Mouse (Mus musculus): ENCODE data around the gene Aida. TPM values are rescaled to one million over a fixed set of nuclear protein-coding genes. Genes with fewer than 3 reads are reported as not detected.
A peak's percentile ranks its signal among the peaks of the same experiment; 100 is the strongest.

Aida gene
- 49.5 and 53.2 TPM in 2 replicates for polyA plus RNA-seq (2012; rRNA removed)

DNA sequence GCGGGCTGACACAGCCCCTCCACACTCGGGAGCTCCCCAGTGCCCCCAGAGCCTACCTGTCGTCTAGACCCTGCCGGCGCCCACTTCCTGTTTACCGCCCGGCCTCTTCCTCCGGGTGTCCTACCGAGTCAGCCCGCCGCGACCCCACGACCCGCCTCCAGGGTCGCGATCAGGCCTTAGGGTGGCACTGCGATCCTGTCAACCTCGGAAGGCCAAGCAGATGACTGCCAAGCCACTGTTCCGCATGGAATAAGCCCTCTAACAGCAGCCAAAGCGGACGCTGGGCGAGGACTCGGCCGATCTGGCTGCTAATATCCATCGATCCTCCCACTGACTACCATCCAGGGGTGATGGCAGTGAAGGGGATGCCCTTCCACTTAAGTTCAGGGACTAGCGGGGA is at the start of gene Aida:
Aida (plus strand) TSS at position 126 of the 400 bp plus-strand sequence.
- WGBS: under 1% methylated on average over 26 of the region's 26 CpGs
- DNase-seq: peak in 1 of 2 experiments; percentile 45
- Histone ChIP-seq H3K27ac (ENCODE audit: insufficient read depth, low read length) (peak within 1 kb of the TSS; percentile 96), H3K4me3 (replicated peaks; ENCODE audit: insufficient read depth, low read depth, low read length) (peak within 1 kb of the TSS; percentile 99), H3K4me1 (ENCODE audit: control insufficient read depth, insufficient read depth, low read length) (no peaks in the 10 kb centered on the region), H3K27me3 (ENCODE audit: control insufficient read depth, insufficient read depth, low read length) (no peaks in the 10 kb centered on the region)
- TF ChIP-seq CTCF (IDR thresholded peaks at IDR 0.05; ENCODE audit: borderline replicate concordance, insufficient read depth, low read depth, low read length): no peak
- no peak for TF ChIP-seq POLR2A (IDR thresholded peaks at IDR 0.05; ENCODE audit: borderline replicate concordance, insufficient read depth, low read length)

DNA sequence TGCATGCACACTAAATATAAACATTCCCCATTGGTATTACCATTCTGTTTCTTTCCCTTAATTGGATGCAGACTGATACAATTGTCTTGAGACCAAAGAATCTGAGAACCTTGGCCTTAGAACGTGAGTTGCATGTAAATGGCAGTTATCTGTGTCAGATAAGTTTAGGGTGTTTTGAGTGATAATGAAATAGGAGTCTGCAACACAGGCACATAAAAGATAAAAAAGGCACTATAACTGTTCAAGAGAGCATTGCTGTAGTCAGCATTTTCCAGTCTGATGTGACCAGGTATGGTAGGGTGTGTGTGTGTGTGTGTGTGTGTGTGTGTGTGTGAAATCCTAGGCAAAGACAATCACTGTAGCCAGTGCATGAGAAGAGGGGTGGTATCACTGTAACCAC is 48.2 kb upstream of the Aida start:
- WGBS: 48% methylated on average over 1 of the region's 1 CpGs
- TF ChIP-seq CTCF (IDR thresholded peaks at IDR 0.05; ENCODE audit: borderline replicate concordance, insufficient read depth, low read depth, low read length): no peak
- TF ChIP-seq POLR2A (IDR thresholded peaks at IDR 0.05; ENCODE audit: borderline replicate concordance, insufficient read depth, low read length): no peak
- Histone ChIP-seq H3K27ac (ENCODE audit: insufficient read depth, low read length) (no peak overlapping the region), H3K4me1 (ENCODE audit: control insufficient read depth, insufficient read depth, low read length) (no peaks in the 10 kb centered on the region), H3K4me3 (replicated peaks; ENCODE audit: insufficient read depth, low read depth, low read length) (no peak overlapping the region), H3K27me3 (ENCODE audit: control insufficient read depth, insufficient read depth, low read length) (no peaks in the 10 kb centered on the region)
- no peak for DNase-seq

DNA sequence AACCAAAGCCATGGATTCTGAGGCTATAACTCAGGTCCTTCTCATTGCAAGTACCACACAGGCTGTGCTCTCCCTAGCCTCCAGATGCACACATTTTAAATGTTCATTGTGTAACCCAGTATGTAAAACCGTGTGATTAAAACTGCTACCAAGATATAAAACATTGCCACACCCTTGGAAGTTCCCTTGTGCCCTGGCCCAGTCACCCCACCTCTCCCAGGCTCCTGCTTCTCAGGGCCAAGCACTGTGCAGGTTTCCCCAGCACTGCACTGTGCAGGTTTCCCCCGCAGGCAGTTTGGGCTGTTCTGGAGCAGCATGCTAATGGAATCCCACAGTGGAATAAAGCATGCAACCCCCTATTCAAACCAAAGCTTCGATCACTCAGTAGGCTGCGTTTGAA is 45.8 kb upstream of the Aida start:
- no peak for DNase-seq
- WGBS: 75% methylated on average over 4 of the region's 4 CpGs
- Histone ChIP-seq H3K4me1 (ENCODE audit: control insufficient read depth, insufficient read depth, low read length) (no peaks in the 10 kb centered on the region), H3K27ac (ENCODE audit: insufficient read depth, low read length) (no peak overlapping the region), H3K27me3 (ENCODE audit: control insufficient read depth, insufficient read depth, low read length) (no peaks in the 10 kb centered on the region), H3K4me3 (replicated peaks; ENCODE audit: insufficient read depth, low read depth, low read length) (no peak overlapping the region)
- TF ChIP-seq POLR2A (IDR thresholded peaks at IDR 0.05; ENCODE audit: borderline replicate concordance, insufficient read depth, low read length) (no peak), CTCF (IDR thresholded peaks at IDR 0.05; ENCODE audit: borderline replicate concordance, insufficient read depth, low read depth, low read length) (no peak)

DNA sequence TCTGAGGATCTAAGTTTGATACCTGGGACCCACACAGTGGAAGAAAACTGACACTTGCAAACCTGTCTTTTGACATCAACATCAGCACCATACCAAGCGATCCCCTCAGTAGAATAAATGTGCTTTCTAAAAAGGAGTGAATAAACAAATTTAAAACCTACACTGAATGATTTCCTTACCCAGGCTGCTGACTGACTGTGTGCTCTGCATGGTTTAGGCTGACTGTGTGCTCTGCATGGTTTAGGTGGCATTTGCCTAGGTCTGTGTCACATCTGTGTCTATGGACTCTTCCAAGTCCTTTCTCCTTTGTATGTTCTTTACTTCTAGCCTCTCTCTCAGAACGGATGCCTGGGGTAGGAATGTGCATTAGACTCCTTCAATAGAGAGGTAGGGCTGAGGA is 44.6 kb upstream of the Aida start:
- H3K27ac ChIP-seq (ENCODE audit: insufficient read depth, low read length): no peak overlapping the region
- 73% methylated on average over 2 of the region's 2 CpGs for WGBS
- no peaks in the 10 kb centered on the region for H3K4me1 ChIP-seq (ENCODE audit: control insufficient read depth, insufficient read depth, low read length)
- TF ChIP-seq CTCF (IDR thresholded peaks at IDR 0.05; ENCODE audit: borderline replicate concordance, insufficient read depth, low read depth, low read length) (no peak), POLR2A (IDR thresholded peaks at IDR 0.05; ENCODE audit: borderline replicate concordance, insufficient read depth, low read length) (no peak)
- H3K4me3 ChIP-seq (replicated peaks; ENCODE audit: insufficient read depth, low read depth, low read length): no peak overlapping the region
- no peaks in the 10 kb centered on the region for H3K27me3 ChIP-seq (ENCODE audit: control insufficient read depth, insufficient read depth, low read length)
- DNase-seq: no peak

DNA sequence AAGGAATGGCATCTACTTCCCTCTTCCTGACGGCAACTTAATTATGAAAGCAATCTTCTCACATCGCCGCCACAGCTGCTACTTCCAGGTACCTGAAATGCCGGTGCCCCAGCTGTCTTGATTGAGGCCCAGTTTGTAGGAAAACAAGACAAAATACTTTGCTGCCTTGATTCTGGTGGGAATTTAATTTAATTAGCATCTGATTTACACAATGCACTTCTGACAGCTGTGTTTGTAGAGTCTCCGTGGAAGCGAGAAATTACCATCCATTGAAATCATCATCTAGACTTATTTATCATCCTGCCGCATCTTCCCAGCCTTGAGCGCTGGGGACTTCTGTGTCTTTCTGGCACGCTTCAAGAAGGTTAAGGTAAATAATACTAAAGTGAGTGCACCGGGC is 43.8 kb upstream of the Aida start:
- 68% methylated on average over 10 of the region's 10 CpGs for WGBS
- no peaks in the 10 kb centered on the region for H3K27me3 ChIP-seq (ENCODE audit: control insufficient read depth, insufficient read depth, low read length)
- no peak for DNase-seq
- TF ChIP-seq CTCF (IDR thresholded peaks at IDR 0.05; ENCODE audit: borderline replicate concordance, insufficient read depth, low read depth, low read length) (no peak), POLR2A (IDR thresholded peaks at IDR 0.05; ENCODE audit: borderline replicate concordance, insufficient read depth, low read length) (no peak)
- no peaks in the 10 kb centered on the region for H3K4me1 ChIP-seq (ENCODE audit: control insufficient read depth, insufficient read depth, low read length)
- H3K27ac ChIP-seq (ENCODE audit: insufficient read depth, low read length): no peak overlapping the region
- no peak overlapping the region for H3K4me3 ChIP-seq (replicated peaks; ENCODE audit: insufficient read depth, low read depth, low read length)

DNA sequence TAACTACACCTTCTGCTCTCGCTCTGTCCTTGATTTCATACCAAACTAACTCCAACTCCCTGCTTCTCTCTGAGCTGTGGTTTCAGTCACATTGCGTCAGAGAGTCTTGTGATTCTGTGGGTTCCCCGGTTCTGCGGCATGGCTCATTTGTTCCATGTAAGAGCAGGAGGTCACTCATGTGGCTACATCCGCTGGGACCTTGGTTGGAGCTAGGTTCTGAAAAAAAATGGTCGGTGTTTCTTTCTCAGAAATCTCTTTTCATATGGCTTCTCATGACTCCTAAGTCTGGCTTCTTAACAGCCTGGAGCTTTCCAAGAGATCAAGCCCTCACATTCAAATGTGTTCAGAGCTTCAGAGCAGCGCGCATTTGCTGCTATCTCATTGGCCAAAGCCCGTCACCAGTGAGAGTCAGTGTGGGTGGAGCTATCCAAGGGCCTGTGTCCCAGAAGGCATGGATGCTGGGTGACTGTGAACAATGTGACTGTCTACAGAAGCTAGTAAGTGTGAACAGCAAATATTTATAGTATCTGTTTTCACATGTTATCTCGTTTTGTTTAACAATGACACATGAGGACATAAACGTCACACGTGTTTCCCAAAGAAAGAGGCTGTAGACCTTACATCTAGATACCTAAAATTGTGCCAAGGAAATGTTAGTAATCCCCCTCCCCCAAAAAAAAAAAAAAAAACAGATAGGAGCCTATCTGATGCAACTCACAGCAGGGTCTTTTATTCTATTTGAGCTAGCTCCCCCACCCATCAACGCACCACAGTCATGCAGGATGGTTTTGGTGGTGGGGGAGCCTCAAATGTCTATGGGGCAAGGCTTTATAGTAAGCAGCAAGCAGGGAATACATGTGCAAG is 32.0 kb upstream of the Aida start:
- Histone ChIP-seq H3K27me3 (ENCODE audit: control insufficient read depth, insufficient read depth, low read length) (no peaks in the 10 kb centered on the region), H3K27ac (ENCODE audit: insufficient read depth, low read length) (no peak overlapping the region), H3K4me3 (replicated peaks; ENCODE audit: insufficient read depth, low read depth, low read length) (no peak overlapping the region), H3K4me1 (ENCODE audit: control insufficient read depth, insufficient read depth, low read length) (no peaks in the 10 kb centered on the region)
- WGBS: 81% methylated on average over 13 of the region's 13 CpGs
- no peak for TF ChIP-seq POLR2A (IDR thresholded peaks at IDR 0.05; ENCODE audit: borderline replicate concordance, insufficient read depth, low read length)
- TF ChIP-seq CTCF (IDR thresholded peaks at IDR 0.05; ENCODE audit: borderline replicate concordance, insufficient read depth, low read depth, low read length): no peak
- no peak for DNase-seq

DNA sequence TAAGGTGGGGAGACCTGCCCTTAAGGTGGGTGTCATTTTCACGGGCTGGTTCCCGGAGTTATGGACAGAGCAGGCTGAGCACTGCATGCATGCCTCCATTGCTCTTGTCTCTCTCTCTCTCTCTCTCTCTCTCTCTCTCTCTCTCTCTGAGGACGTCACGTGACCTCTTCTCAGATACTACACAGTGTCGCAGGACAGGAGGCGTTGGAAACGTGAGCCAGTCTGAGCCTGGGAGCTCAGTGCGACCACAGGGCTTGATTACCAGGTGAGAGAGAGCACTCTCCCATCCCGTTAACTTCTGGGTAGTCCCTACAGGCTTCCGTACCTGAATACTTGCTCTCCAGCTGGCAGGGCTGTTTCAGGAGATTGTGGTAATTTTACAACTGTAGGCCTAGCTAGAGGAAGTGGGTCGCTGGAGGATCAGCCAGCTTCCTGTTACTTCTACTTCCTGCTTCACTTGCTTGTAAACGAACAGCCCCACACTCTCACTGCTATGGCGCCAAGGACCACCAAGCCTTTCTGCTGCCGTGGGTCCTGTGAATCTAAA is 30.4 kb upstream of the Aida start:
- Histone ChIP-seq H3K27me3 (ENCODE audit: control insufficient read depth, insufficient read depth, low read length) (no peaks in the 10 kb centered on the region), H3K4me1 (ENCODE audit: control insufficient read depth, insufficient read depth, low read length) (no peaks in the 10 kb centered on the region), H3K27ac (ENCODE audit: insufficient read depth, low read length) (no peak overlapping the region), H3K4me3 (replicated peaks; ENCODE audit: insufficient read depth, low read depth, low read length) (no peak overlapping the region)
- TF ChIP-seq CTCF (IDR thresholded peaks at IDR 0.05; ENCODE audit: borderline replicate concordance, insufficient read depth, low read depth, low read length) (no peak), POLR2A (IDR thresholded peaks at IDR 0.05; ENCODE audit: borderline replicate concordance, insufficient read depth, low read length) (no peak)
- WGBS: 75% methylated on average over 14 of the region's 14 CpGs
- no peak for DNase-seq

DNA sequence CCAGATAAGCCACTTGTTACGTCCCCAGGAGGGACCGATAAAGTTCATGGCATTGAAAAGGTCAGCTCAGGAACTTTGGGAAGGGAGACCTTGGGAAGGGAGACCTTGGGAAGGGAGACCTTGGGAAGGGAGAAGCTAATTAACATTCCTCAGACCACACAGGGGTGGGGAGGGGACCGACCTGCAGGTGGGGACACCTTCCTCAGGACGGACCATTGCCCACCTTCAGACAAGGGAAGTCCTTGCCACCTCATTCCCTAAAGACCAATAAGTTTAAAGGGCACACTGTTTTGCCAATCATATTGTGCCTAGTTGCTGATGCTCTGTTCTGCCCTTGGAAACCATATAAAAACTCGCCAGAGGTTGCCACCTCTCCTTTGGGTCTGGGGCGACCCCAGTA is 28.7 kb upstream of the Aida start:
- Histone ChIP-seq H3K4me1 (ENCODE audit: control insufficient read depth, insufficient read depth, low read length) (no peaks in the 10 kb centered on the region), H3K27ac (ENCODE audit: insufficient read depth, low read length) (no peak overlapping the region), H3K4me3 (replicated peaks; ENCODE audit: insufficient read depth, low read depth, low read length) (no peak overlapping the region), H3K27me3 (ENCODE audit: control insufficient read depth, insufficient read depth, low read length) (no peaks in the 10 kb centered on the region)
- no peak for DNase-seq
- TF ChIP-seq POLR2A (IDR thresholded peaks at IDR 0.05; ENCODE audit: borderline replicate concordance, insufficient read depth, low read length): no peak
- no peak for TF ChIP-seq CTCF (IDR thresholded peaks at IDR 0.05; ENCODE audit: borderline replicate concordance, insufficient read depth, low read depth, low read length)
- WGBS: 71% methylated on average over 6 of the region's 6 CpGs
